Mouse (Mus musculus): ENCODE results near the gene Txnip.

- TF ChIP-seq CEBPB (IDR thresholded peaks at IDR 0.05; ENCODE audit: insufficient read depth, poor library complexity, severe bottlenecking), result no peak
- no peak for TF ChIP-seq POLR2AphosphoS2 (IDR thresholded peaks at IDR 0.05; ENCODE audit: insufficient read length, low read depth)
- no peak for TF ChIP-seq POLR2A (IDR thresholded peaks at IDR 0.05; ENCODE audit: insufficient read length, low read depth)
- no peak for TF ChIP-seq USF1 (IDR thresholded peaks at IDR 0.05; ENCODE audit: low read depth)
- TF ChIP-seq E2F4 (IDR thresholded peaks at IDR 0.05; ENCODE audit: insufficient read depth), result no peak
- no peak for TF ChIP-seq MAX (IDR thresholded peaks at IDR 0.05; ENCODE audit: low read depth)
- TF ChIP-seq TCF3 (IDR thresholded peaks at IDR 0.05; ENCODE audit: insufficient read length, low read depth), result no peak
- TF ChIP-seq TCF12 (IDR thresholded peaks at IDR 0.05; ENCODE audit: insufficient read depth, poor library complexity, severe bottlenecking), result no peak
- no peak for TF ChIP-seq MYOD1 (IDR thresholded peaks at IDR 0.05; ENCODE audit: control insufficient read depth in 1 of 3, insufficient read length in 2 of 3, low read depth in 2 of 3)
- TF ChIP-seq MYOG (IDR thresholded peaks at IDR 0.05; ENCODE audit: control insufficient read depth in 1 of 3, insufficient read depth in 1 of 3, insufficient read length in 2 of 3, low read depth in 2 of 3), result no peak
- TF ChIP-seq REST (IDR thresholded peaks at IDR 0.05; ENCODE audit: insufficient read depth, insufficient read length), result no peak
- TF ChIP-seq SRF (IDR thresholded peaks at IDR 0.05; ENCODE audit: control insufficient read depth, insufficient read length, low read depth), result no peak
These were observed 5.9 kb upstream of the Txnip start for GRCm38 (mm10) chr3:96551890-96552289.

Data from myocyte (in vitro differentiated cells).